Mouse (Mus musculus): ENCODE results near the gene Zmiz2.

DNA sequence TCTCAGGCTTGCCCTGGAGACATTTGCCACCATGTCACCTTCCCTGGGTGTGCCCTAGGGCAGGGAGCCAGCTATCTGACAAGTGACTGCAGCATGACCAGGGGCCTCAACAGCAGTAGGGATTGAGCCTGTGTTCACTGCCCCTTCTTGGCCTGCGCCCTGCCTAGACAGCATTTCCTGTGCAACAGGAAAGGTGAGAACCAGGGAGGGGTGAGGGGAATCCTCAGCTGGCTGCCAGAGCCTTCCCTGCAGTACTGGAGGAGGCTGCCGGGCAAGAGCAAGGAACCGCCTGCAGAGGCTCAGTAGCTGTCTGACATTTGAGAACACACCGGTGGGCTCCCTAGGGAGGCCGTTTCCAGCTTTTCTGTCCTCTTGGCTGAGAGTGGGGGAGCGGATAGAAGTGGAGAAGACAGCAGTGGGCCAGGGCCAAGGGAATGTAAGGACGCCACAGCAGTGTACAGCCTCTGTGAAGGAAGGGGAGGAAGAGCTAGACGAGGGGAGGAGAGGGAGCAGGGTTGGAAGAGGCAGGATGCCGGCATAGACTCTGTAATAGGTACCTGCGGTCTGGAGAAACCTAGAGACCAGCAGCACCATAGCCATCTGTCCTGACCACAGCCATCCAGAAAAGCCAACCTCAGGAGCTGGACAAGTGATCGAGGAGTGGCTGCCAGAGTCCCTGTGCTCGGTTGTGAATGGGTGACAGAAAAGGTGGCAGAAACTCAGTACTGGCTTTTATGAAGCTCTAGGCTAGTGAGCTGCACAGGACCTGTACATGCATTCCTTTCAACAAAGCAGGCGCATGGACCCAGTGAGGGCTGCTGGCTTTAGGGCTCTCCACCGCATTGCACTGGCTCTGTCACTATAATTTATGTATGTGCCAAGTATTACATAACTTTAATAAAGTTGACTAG lies 17.6 kb downstream of the Zmiz2 start:
- TF ChIP-seq POLR2A (IDR thresholded peaks at IDR 0.05; ENCODE audit: insufficient read length, low read depth), result no peak
- TF ChIP-seq CEBPB (IDR thresholded peaks at IDR 0.05; ENCODE audit: insufficient read depth, poor library complexity, severe bottlenecking), result no peak
- no peak for TF ChIP-seq TCF3 (IDR thresholded peaks at IDR 0.05; ENCODE audit: insufficient read length, low read depth)
- no peak for TF ChIP-seq E2F4 (IDR thresholded peaks at IDR 0.05; ENCODE audit: insufficient read depth)
- no peak for TF ChIP-seq MAX (IDR thresholded peaks at IDR 0.05; ENCODE audit: low read depth)
- TF ChIP-seq USF1 (IDR thresholded peaks at IDR 0.05; ENCODE audit: low read depth), result no peak

Measured in myocyte (in vitro differentiated cells).